Mouse (Mus musculus) hindbrain, embryonic 13.5 days (tissue): ENCODE results near the gene Pafah2. TPM values are rescaled to one million over a fixed set of nuclear protein-coding genes. Genes with fewer than 3 reads are reported as not detected.

ENCODE experiments used
- ATAC-seq: fragments of 200-750 bp; cut with Nextera tagmentation; 2 replicates; pipeline ENCODE4 v1.8.0; 2017; ENCODE audit warnings: moderate TSS enrichment; ENCODE audit not compliant: low FRiP score
- H3K27ac ChIP-seq: fragments of 300-500 bp; sonication (generic); 2 replicates; pipeline ENCODE4 v1.5.1; 2015; ENCODE audit warnings: inconsistent platforms, mild to moderate bottlenecking, moderate library complexity
- H3K27me3 ChIP-seq: fragments of 300-500 bp; sonication (generic); 2 replicates; pipeline ENCODE4 v1.6.1; 2015; ENCODE audit warnings: mild to moderate bottlenecking, inconsistent platforms
- H3K36me3 ChIP-seq: fragments of 300-500 bp; sonication (generic); 2 replicates; pipeline ENCODE4 v1.6.1; 2015; ENCODE audit warnings: mild to moderate bottlenecking, inconsistent platforms
- H3K4me1 ChIP-seq: fragments of 300-500 bp; sonication (generic); replicated peaks from 2 replicates; pipeline ENCODE4 v1.6.1; 2015; ENCODE audit warnings: inconsistent platforms
- H3K4me2 ChIP-seq: fragments of 300-500 bp; sonication (generic); 2 replicates; pipeline ENCODE4 v1.6.1; 2015; ENCODE audit warnings: inconsistent platforms, mild to moderate bottlenecking, moderate library complexity
- H3K4me3 ChIP-seq: fragments of 300-500 bp; sonication (generic); 2 replicates; pipeline ENCODE4 v1.5.1; 2015; ENCODE audit warnings: mild to moderate bottlenecking, inconsistent platforms
- H3K9ac ChIP-seq: fragments of 300-500 bp; sonication (generic); 2 replicates; pipeline ENCODE4 v1.6.1; 2015; ENCODE audit warnings: mild to moderate bottlenecking, inconsistent platforms
- H3K9me3 ChIP-seq: fragments of 300-500 bp; sonication (generic); 2 replicates; pipeline ENCODE4 v1.6.1; 2016; ENCODE audit warnings: inconsistent platforms
- WGBS: fragments of 180-500 bp; shearing (Covaris S2); methylation state at CpG from one replicate; pipeline ENCODE4 v1.1.7; 2015; 5-methylcytosine and 5-hydroxymethylcytosine counted together
- polyA plus RNA-seq: library from polyadenylated mRNA; unstranded; fragments of >200 nt; fragmentation: Nextera tagmentation; extraction: Ambion mirVana; gene quantifications from 2 replicates; pipeline ENCODE4 v1.2.1, GENCODE M21; 2015

Pafah2 gene
- 7.8 TPM in 2 replicates for polyA plus RNA-seq

DNA sequence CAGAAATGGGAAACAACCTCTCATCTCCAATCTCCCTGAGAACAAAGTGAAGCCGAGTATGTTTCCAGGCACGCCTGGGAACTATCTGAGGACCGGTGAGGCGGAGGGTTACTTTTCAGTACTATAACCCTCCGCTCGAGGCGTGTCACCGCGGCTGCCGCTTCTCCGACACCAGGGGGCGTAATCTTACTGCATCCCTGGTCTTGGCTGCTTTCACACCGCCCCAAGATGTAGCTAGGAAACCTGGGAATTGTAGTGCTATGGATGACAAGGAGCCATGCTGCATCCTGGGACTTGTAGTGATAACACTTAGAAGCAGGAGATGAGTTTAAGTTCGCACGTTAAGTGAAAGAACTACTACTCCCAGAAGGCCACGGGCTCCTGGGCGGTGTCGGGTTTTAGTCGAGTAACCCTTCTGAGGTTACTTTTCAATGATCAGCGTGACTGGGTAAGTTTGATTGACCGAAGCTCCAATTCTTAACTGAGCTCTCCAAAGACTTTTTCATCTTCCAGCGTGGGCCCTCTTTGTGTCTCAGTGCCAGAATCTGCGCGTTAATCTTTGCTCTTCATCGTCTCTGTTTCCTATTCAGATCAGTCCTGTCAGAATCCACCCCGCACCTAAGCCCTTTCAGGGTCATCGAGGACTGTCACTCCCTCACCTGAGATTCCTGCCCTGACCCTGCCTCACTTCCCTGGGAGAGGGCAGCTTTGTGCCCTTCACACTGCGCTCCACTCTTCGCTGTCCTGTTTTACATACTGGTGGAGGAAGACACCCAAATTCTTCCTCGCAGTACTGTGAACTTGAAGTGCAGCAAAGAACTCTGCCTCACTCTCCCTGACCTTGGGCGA is at the start of gene Pafah2:
Gene Pafah2, plus strand, starts transcription at position 344 of the 849 bp plus-strand sequence.
- H3K4me2 ChIP-seq, result peak within 1 kb of the TSS; percentile 84
- no peaks in the 10 kb centered on the region for H3K36me3 ChIP-seq
- WGBS, result 1% methylated on average over 31 of the region's 31 CpGs
- H3K9ac ChIP-seq, result peak within 1 kb of the TSS; percentile 80
- H3K27ac ChIP-seq, result peak within 1 kb of the TSS; percentile 84
- H3K4me3 ChIP-seq, result peak within 1 kb of the TSS; percentile 50
- ATAC-seq, result peak; percentile 96
- H3K4me1 ChIP-seq, result peaks cover 43% of the 10 kb centered on the region
- no peaks in the 10 kb centered on the region for H3K27me3 ChIP-seq
- H3K9me3 ChIP-seq, result no peaks in the 10 kb centered on the region

DNA sequence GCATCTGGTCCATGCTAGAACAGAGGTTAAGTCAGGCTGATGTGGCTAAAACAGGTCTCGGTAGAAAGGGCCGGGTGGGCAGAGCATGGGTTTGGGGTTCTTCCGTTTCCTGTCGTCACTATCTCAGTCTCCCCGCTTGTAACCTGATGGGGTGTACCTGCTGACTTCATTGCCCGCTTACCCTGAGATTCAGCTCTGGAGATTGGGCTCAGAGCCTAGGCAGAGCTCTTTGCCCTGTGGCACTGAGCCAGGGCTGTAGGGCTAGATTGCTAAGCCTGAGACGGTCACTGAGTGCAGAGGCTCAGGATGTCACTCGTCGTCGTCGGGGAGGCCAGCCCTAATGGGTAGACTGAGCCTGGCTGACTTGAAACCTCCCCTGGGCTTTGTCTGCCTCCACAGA is 48.0 kb upstream of the Pafah2 start:
- no peak for ATAC-seq
- H3K4me1 ChIP-seq, result peaks cover 22% of the 10 kb centered on the region
- H3K9me3 ChIP-seq, result no peaks in the 10 kb centered on the region
- 63% methylated on average over 11 of the region's 11 CpGs for WGBS
- H3K9ac ChIP-seq, result no peak overlapping the region
- H3K27me3 ChIP-seq, result peaks cover 34% of the 10 kb centered on the region
- H3K36me3 ChIP-seq, result no peaks in the 10 kb centered on the region
- H3K4me3 ChIP-seq, result no peak overlapping the region
- no peak overlapping the region for H3K4me2 ChIP-seq
- no peak overlapping the region for H3K27ac ChIP-seq

DNA sequence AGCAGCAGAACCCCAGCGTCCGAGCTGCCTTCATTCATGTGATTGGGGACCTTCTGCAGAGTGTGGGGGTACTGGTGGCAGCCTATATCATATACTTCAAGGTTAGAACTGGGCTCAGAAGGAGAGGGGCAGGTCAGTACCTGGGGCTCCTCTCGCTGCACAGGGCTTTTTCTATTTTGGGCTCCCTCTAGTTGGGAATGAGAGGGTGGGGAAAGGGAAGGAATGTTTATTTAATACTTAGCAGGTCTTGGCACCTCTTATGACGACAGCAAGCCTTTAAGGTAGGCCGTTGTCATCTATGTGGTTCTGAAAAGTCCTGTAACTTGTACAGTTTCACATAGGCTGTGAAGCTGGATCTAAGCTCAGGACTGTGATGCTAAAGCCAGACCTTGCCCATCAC is 47.6 kb upstream of the Pafah2 start:
- WGBS, result 80% methylated on average over 5 of the region's 5 CpGs
- H3K4me1 ChIP-seq, result peaks cover 18% of the 10 kb centered on the region; the same call in 1 of the 2 replicates
- peaks cover 29% of the 10 kb centered on the region for H3K27me3 ChIP-seq
- no peak for ATAC-seq
- H3K9ac ChIP-seq, result no peak overlapping the region
- H3K36me3 ChIP-seq, result no peaks in the 10 kb centered on the region
- H3K4me2 ChIP-seq, result no peak overlapping the region
- no peak overlapping the region for H3K27ac ChIP-seq
- H3K4me3 ChIP-seq, result no peak overlapping the region
- H3K9me3 ChIP-seq, result no peaks in the 10 kb centered on the region

DNA sequence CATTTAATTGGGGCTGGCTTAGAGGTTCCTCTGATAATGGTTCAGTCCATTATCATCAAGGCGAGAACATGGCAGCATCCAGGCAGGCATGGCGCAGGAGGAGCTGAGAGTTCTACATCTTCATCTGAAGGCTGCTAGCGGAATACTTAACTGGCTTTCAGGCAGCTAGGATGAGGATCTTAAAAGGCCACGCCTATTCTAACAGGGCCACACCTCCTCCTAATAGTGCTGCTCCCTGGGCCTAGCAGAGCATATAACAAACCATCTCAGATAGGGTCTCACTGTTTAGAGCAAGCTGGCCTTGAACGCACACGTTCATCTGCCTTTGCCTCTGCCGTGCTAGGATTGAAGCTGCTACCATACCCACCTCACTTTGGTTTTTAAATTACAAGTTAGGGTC is 46.3 kb upstream of the Pafah2 start:
- 87% methylated on average over 7 of the region's 7 CpGs for whole genome bisulfite sequencing
- Histone ChIP-seq H3K4me3 (no peak overlapping the region), H3K4me1 (peaks cover 13% of the 10 kb centered on the region; the same call in 1 of the 2 replicates), H3K9ac (no peak overlapping the region), H3K27ac (no peak overlapping the region), H3K4me2 (no peak overlapping the region), H3K36me3 (no peaks in the 10 kb centered on the region), H3K27me3 (peaks cover 17% of the 10 kb centered on the region), H3K9me3 (no peaks in the 10 kb centered on the region)
- no peak for ATAC-seq

DNA sequence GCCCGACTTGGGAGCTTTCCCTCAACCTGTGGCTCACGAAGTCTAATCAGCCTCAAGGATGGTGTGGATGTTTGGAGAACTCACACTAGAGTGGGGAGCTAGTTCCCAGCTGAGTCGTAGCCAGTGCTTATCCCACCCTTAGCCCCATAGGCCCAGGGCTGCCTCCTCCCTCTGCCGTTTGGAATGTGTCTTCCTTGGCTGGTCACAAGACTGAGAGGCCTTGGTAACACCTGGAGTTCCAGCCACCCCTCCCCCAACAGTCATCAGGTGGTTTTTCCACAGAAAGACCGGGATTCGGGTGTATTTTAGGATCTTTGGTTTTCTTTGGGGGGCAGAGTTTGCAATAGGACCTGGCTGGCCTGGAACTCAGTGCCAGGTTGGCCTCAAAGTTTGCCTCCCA is 45.5 kb upstream of the Pafah2 start:
- Histone ChIP-seq H3K4me1 (peaks cover 13% of the 10 kb centered on the region; the same call in 1 of the 2 replicates), H3K4me2 (no peak overlapping the region), H3K36me3 (no peaks in the 10 kb centered on the region), H3K27me3 (peaks cover 12% of the 10 kb centered on the region), H3K9me3 (no peaks in the 10 kb centered on the region), H3K27ac (no peak overlapping the region), H3K9ac (no peak overlapping the region), H3K4me3 (no peak overlapping the region)
- 91% methylated on average over 6 of the region's 6 CpGs for WGBS
- no peak for ATAC-seq

DNA sequence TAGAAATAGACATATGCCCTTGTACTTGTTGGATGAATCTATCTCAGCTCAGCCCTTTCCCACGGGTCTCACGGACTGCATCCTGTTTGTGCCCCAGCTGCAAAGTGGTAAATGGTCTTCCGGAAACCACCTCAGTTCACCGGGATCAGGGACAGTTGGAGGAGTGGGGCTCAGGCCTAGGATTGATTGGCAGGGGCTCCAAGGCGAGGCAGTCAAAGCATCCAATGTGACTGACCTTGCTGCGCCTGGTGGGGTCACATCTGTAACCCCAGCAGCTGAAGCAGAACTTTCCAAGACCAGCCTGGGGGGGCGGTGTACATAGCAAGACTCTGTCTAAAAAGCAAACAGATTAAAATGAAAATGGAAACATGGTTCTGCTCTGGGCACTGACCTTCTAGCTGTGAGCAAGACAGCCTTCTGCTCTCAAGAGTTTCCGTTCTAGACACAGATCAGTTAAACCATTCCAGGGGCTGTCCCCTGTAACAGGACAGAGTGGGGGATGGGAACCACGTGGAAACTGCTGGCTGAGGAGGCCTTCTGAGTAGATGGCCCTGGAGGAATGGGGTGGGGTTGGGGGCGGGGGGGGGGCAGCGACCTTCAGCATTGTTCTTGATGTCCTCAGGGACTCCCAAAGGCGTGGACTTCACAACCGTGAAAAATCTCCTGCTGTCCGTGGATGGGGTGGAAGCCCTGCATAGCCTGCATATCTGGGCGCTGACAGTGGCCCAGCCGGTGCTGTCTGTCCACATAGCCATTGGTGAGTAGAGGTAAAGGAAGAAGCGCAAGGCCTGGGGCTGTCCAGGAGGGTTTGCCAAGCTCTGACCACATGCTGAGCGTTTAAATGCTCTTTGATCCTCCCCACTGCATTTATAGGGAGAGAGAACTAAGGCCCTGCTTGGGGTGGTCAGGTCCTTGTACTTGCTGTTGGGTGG is 44.5 kb upstream of the Pafah2 start:
- ATAC-seq, result no peak
- H3K27me3 ChIP-seq, result 0 out of 2 replicates have a peak, but pooled peaks cover 9% of the 10 kb centered on the region
- no peaks in the 10 kb centered on the region for H3K9me3 ChIP-seq
- 42% methylated on average over 18 of the region's 18 CpGs for WGBS
- H3K4me1 ChIP-seq, result peaks cover 13% of the 10 kb centered on the region; the same call in 1 of the 2 replicates
- H3K27ac ChIP-seq, result no peak overlapping the region
- no peaks in the 10 kb centered on the region for H3K36me3 ChIP-seq
- H3K4me2 ChIP-seq, result no peak overlapping the region
- peak overlapping the region; percentile 46; the same call in 1 of the 2 replicates for H3K9ac ChIP-seq
- no peak overlapping the region for H3K4me3 ChIP-seq

DNA sequence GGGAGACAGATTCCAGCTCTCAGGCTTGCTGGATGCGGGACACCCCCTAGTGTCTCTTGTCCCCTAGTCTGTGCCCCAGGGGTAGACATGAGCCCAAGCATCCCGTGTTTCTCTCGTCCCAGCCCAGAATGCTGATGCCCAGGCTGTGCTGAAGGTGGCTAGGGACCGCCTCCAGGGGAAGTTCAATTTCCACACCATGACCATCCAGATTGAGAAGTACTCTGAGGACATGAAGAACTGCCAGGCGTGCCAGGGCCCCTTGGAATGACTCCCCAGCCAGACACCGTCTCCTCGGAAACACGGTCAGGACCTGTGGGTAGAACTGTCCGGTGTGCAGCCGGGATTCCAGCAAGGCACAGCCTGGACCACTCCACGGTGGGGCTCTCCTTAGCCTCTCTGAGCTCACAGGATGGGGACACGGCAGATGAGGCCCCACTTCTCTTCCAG is 43.8 kb upstream of the Pafah2 start:
- Histone ChIP-seq H3K4me1 (peaks cover 17% of the 10 kb centered on the region), H3K9ac (peak overlapping the region; percentile 46; the same call in 1 of the 2 replicates), H3K4me2 (no peak overlapping the region), H3K27ac (no peak overlapping the region), H3K4me3 (no peak overlapping the region), H3K9me3 (no peaks in the 10 kb centered on the region), H3K27me3 (peaks cover 12% of the 10 kb centered on the region), H3K36me3 (no peaks in the 10 kb centered on the region)
- WGBS, result 63% methylated on average over 12 of the region's 12 CpGs
- ATAC-seq, result no peak

DNA sequence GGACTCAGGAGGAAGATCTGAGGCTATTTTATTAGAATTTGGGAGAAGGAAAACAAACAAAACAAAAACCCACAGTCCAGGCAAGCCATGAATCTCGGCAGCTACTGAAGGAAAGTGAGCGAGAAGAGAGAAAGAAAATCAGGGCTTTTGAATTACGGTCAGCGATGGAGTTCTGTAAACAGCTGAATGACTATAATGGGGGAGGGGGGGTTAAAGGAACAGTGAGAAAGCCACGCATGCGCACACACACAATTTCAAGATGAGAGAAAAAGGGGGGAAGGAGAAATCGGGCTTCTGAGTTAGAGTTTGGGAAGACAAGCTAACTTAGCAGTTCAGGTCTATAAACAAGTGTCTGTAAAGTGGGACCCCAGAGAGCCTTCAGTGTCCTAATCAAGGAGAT is 43.2 kb upstream of the Pafah2 start:
- Histone ChIP-seq H3K27ac (no peak overlapping the region), H3K4me2 (no peak overlapping the region), H3K4me1 (peaks cover 23% of the 10 kb centered on the region), H3K9me3 (no peaks in the 10 kb centered on the region), H3K4me3 (no peak overlapping the region), H3K9ac (no peak overlapping the region), H3K36me3 (no peaks in the 10 kb centered on the region), H3K27me3 (peaks cover 18% of the 10 kb centered on the region)
- 82% methylated on average over 7 of the region's 7 CpGs for WGBS
- ATAC-seq, result no peak

DNA sequence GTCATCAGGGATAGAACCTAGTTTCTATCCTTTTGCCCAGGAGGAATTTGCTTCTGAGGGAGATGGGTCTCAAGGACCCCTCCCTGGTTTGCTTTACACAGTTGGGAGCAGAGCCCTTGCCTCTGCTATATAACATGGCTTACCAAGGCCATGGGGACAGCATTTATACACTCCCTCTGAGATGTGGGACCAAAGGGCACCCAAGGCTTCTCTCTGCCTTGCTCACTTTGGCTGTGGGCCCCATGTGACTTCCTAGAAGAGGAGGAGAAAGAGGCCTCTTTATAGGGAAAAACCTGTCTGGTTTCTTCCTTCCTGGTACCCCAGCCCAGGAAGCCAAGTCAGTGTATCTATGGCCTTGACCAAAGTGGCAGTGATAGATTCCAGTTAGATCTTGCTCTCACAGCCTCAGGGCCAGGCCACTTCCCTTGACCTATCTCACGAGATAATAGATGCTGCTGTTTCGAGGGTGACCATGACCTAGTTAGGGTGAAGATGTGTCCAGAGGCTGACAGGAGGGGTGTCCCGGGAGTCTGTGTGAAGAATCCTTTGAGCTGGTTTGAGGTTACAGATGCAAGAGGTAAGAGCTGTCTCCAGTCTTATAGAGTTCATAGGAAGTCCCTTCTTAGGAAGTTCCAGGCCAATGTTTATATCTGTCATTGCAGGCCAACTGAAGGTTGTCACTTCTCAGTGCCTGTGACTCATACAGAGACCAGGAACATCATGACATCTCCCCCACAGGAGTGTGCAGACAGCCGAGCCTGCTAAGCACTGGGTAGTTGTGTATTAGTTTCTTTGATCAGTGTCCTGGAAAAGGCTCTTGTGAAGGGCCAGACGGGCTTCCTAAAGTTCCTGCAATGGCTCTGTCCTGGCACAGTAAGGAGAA is 42.4 kb upstream of the Pafah2 start:
- no peak overlapping the region for H3K9ac ChIP-seq
- peaks cover 25% of the 10 kb centered on the region for H3K27me3 ChIP-seq
- H3K9me3 ChIP-seq, result no peaks in the 10 kb centered on the region
- no peak for ATAC-seq
- WGBS, result 61% methylated on average over 5 of the region's 5 CpGs
- H3K4me3 ChIP-seq, result no peak overlapping the region
- no peak overlapping the region for H3K27ac ChIP-seq
- no peak overlapping the region for H3K4me2 ChIP-seq
- H3K4me1 ChIP-seq, result peaks cover 23% of the 10 kb centered on the region
- no peaks in the 10 kb centered on the region for H3K36me3 ChIP-seq

DNA sequence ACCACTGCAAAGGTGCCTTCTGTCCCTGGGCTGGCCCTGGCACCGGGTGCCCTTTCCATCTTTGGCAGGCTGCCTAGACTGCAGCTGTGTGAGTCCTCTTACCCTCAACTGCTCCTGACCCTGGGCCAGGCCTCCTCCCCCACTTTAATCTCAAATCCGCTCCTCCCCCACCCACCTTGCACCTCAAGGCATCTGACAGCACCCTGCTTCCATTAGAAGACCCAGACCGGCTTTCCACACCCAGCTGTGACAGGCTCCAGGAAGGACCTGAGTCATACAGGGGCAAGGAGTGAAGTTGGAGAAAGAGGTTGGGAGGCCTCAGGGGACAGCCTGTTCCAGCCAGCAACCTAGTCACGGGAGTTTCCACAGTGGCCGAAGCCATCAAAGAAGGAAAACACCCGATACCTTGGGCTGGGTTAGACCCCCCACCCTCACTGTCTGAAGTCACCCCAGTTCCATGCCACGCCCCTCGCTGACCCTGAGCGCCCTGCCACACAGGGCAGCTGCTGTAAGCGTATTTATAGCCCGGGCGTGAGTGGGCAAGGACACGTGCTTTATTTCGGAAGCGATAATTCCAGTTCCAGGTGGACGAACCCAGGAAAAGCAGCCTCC is 40.2 kb upstream of the Pafah2 start:
- 58% methylated on average over 16 of the region's 16 CpGs for whole genome bisulfite sequencing
- Histone ChIP-seq H3K36me3 (no peaks in the 10 kb centered on the region), H3K9ac (no peak overlapping the region), H3K27ac (no peak overlapping the region), H3K4me2 (no peak overlapping the region), H3K27me3 (peaks cover 30% of the 10 kb centered on the region), H3K4me3 (no peak overlapping the region), H3K9me3 (no peaks in the 10 kb centered on the region), H3K4me1 (peaks cover 23% of the 10 kb centered on the region)
- ATAC-seq, result peak; percentile 32; the same call in 1 of the 2 replicates
